Mouse (Mus musculus) liver, embryonic 14.5 days (tissue): Measurements from ENCODE around the gene Ing3. TPM values are rescaled to one million over a fixed set of nuclear protein-coding genes. Genes with fewer than 3 reads are reported as not detected.
A peak's percentile ranks its signal among the peaks of the same experiment; 100 is the strongest.

Source experiments
- ATAC-seq: fragments of 200-750 bp; cut with Nextera tagmentation; 2 replicates; pipeline ENCODE4 v1.8.0; 2017; ENCODE audit warnings: moderate number of reproducible peaks, mild to moderate bottlenecking, moderate library complexity; ENCODE audit not compliant: insufficient read depth
- DNase-seq, 3 experiments: peaks; one replicate each; pipeline ENCODE4 v3.0.0-alpha.2; 2012 to 2013; ENCODE audit warnings: low read depth in 3 of 3, low spot score in 3 of 3
- H3K27ac ChIP-seq: fragments of 300-500 bp; sonication (generic); 2 replicates; pipeline ENCODE4 v1.5.1; 2014; ENCODE audit warnings: moderate library complexity, mild to moderate bottlenecking, control low read depth, inconsistent platforms
- H3K27me3 ChIP-seq: fragments of 300-500 bp; sonication (generic); 2 replicates; pipeline ENCODE4 v1.6.1; 2014; ENCODE audit warnings: mild to moderate bottlenecking, low read length, moderate library complexity; ENCODE audit not compliant: control insufficient read depth, insufficient read depth
- H3K36me3 ChIP-seq: fragments of 300-500 bp; sonication (generic); replicated peaks from 2 replicates; pipeline ENCODE4 v1.6.1; 2014; ENCODE audit warnings: low read depth; ENCODE audit not compliant: control insufficient read depth, insufficient read depth
- H3K4me1 ChIP-seq, 2 experiments: fragments of 200-500 bp in 1 of 2; fragments of 300-500 bp in 1 of 2; sonication (generic) in 1 of 2; replicated peaks; 2 replicates each; pipeline ENCODE4 v1.6.1; 2012 to 2014; ENCODE audit warnings: antibody characterized with exemption in 1 of 2, inconsistent platforms in 1 of 2, low read length in 1 of 2; ENCODE audit not compliant: control insufficient read depth in 2 of 2, insufficient read depth in 2 of 2
- H3K4me2 ChIP-seq: fragments of 300-500 bp; sonication (generic); 2 replicates; pipeline ENCODE4 v1.6.1; 2014; ENCODE audit warnings: low read depth, mild to moderate bottlenecking, control low read depth, moderate library complexity
- H3K4me3 ChIP-seq, 2 experiments: fragments of 200-500 bp in 1 of 2; fragments of 300-500 bp in 1 of 2; sonication (generic) in 1 of 2; 2 replicates each; pipeline ENCODE4 v1.5.1; 2012 to 2014; ENCODE audit warnings: low read depth in 2 of 2, low read length in 2 of 2, mild to moderate bottlenecking in 2 of 2, control low read depth in 1 of 2, inconsistent platforms in 1 of 2, moderate library complexity in 1 of 2; ENCODE audit not compliant: insufficient read depth in 1 of 2
- H3K9ac ChIP-seq: fragments of 300-500 bp; sonication (generic); replicated peaks from 2 replicates; pipeline ENCODE4 v1.6.1; 2014; ENCODE audit warnings: mild to moderate bottlenecking, control low read depth, moderate library complexity
- H3K9me3 ChIP-seq: fragments of 300-500 bp; sonication (generic); 2 replicates; pipeline ENCODE4 v1.6.1; 2016; ENCODE audit warnings: low read length, mixed read lengths; ENCODE audit not compliant: control insufficient read depth
- CTCF ChIP-seq: IDR thresholded peaks from 2 replicates; pipeline ENCODE4 v1.5.1; 2016; ENCODE audit warnings: antibody characterized with exemption, low read depth, control low read depth
- EP300 ChIP-seq: IDR thresholded peaks from 2 replicates; pipeline ENCODE4 v1.6.1; 2016; ENCODE audit warnings: antibody characterized with exemption, low read depth
- WGBS: fragments of 180-500 bp; shearing (Covaris S2); extraction: QIAGEN DNeasy Blood & Tissue Kit; methylation state at CpG from one replicate; pipeline ENCODE4 v1.1.7; 2014; ENCODE audit not compliant: insufficient replicate concordance; 5-methylcytosine and 5-hydroxymethylcytosine counted together
- polyA plus RNA-seq, 2 experiments: library from polyadenylated mRNA; depleted of rRNA in 1 of 2; stranded (reverse) in 1 of 2; unstranded in 1 of 2; fragments of >200 nt; fragmentation: Nextera tagmentation in 1 of 2; extraction: Ambion mirVana in 1 of 2; gene quantifications; 2 replicates each; pipeline versions ENCODE4 v1.2.1 to v1.2.3; 2012 to 2014

Gene Ing3
- polyA plus RNA-seq, 2 experiments: 5.5 to 16.6 TPM

DNA sequence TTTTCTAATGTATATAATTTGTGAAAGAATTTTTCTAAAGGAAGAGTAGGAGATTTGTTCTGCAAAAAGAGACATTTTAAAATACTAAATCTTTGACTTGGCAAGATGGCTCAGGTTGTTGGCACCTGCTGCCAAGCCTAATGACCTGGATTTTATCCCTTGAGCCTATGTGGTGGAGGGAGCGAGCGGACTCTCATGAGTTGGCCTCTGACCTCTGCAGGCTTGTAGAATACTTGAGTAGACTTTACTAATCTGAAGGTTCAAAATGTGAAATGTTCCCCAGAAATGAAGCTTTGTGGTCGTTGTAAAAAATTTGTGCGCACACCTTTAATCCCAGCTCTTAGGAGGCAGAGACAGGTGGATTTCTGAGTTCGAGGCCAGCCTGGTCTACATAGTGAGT is 10.5 kb downstream of the Ing3 start:
- Histone ChIP-seq H3K9me3 (no peaks in the 10 kb centered on the region), H3K9ac (no peak overlapping the region), H3K4me1 (peaks cover 0 to 2% of the 10 kb centered on the region in 2 experiments; a peak in 2 of 4 replicates), H3K27ac (no peak overlapping the region), H3K36me3 (no peaks in the 10 kb centered on the region; the same call in none of the 2 replicates), H3K27me3 (no peaks in the 10 kb centered on the region), H3K4me2 (no peak overlapping the region), H3K4me3 (no peak overlapping the region)
- no peak for DNase-seq
- no peak for ATAC-seq
- 81% methylated on average over 5 of the region's 5 CpGs for WGBS
- TF ChIP-seq CTCF (no peak), EP300 (no peak)

DNA sequence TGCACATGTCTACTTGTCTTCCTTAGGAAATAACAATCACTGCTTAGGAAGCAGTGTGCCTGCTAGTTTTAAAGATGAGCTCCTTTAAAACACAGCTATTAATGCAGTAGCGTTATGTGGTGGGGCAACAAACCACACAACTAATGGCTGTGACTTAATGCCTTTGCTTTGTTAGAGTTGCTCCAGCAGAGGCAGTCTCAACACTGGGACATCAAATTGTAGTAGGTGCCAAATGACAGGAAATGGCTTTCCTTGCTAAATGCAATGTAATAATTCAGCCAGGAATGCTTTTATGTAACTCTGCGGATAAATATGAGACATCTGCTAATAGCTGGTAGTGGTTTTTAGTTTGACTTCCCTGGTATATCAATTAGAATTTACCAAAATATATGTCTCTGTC is 28.2 kb downstream of the Ing3 start:
- DNase-seq: no peak
- H3K9ac ChIP-seq: no peak overlapping the region
- H3K4me1 ChIP-seq: no peaks in the 10 kb centered on the region
- no peaks in the 10 kb centered on the region for H3K9me3 ChIP-seq
- no peak for ATAC-seq
- H3K4me2 ChIP-seq: no peak overlapping the region
- no peak for TF ChIP-seq EP300
- TF ChIP-seq CTCF: no peak
- H3K27me3 ChIP-seq: no peaks in the 10 kb centered on the region
- 74% methylated on average over 2 of the region's 2 CpGs for WGBS
- H3K4me3 ChIP-seq: no peak overlapping the region
- peaks cover 3% of the 10 kb centered on the region for H3K36me3 ChIP-seq
- no peak overlapping the region for H3K27ac ChIP-seq

DNA sequence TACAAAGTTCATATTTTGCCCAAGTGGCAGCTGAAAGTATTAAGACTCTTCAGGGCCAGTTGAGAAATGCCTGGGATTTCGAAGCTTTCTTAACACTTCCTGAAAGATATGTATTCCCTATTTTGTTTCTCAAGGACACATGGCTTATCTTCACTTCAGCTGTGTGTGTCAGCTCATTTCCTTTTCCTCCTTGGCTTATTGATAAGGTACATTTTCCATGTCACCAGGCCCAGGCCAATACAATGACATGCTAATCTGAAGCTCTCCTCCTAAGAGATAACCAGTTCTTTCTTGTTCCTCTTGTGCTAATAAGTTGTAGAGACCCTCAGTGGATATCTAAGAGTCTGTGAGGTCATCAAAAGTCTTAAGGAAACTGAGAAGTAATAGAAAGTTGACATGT is 31.7 kb downstream of the Ing3 start:
- ATAC-seq (no peak), DNase-seq (no peak)
- no peaks in the 10 kb centered on the region for H3K9me3 ChIP-seq
- H3K27me3 ChIP-seq: peaks cover 9% of the 10 kb centered on the region
- no peak for TF ChIP-seq EP300
- TF ChIP-seq CTCF: no peak
- H3K36me3 ChIP-seq: no peaks in the 10 kb centered on the region
- H3K4me3 ChIP-seq: no peak overlapping the region
- no peak overlapping the region for H3K27ac ChIP-seq
- no peak overlapping the region for H3K9ac ChIP-seq
- no peaks in the 10 kb centered on the region for H3K4me1 ChIP-seq
- no peak overlapping the region for H3K4me2 ChIP-seq
- 24% methylated on average over 1 of the region's 1 CpGs for WGBS

DNA sequence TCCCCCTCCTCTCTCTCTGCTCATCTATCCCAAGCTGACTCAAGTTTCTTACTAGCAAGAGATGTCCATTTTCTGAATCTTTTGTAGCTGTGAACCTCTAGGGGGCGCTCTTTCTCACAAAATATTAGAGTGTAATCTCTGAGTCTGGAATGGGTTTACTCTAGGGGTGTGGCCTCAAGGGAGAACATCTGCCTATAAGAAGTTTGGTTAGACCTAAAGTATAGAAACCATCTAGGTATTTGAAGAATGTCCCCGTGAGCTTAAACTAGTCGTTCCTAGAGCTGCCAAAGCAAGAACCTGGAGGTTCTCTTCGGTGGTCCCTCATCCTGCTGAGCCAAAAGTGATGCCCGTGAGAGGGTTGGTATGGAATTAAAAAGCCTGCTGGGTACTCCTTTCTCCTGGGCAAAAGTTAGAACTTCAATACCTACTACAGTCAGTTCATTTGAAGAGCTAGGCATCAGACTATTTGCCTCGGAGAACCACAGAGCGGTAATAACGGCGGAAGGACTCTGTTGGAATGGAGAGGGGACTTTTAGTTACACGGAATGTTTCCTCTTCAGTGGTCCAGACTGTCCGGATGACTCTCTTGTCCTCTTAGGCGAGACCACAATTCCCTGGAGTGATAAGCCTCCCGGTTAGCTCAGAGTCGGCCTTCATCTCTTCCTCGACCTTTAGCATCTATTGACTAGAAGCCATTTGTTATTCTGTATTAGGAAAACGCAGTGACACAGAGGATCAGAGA is 35.8 kb downstream of the Ing3 start:
- no peaks in the 10 kb centered on the region for H3K36me3 ChIP-seq
- no peak overlapping the region for H3K27ac ChIP-seq
- no peaks in the 10 kb centered on the region for H3K4me1 ChIP-seq
- peak overlapping the region; percentile 57 for H3K4me2 ChIP-seq
- H3K4me3 ChIP-seq: peak overlapping the region; percentile 34 to 48
- H3K27me3 ChIP-seq: peaks cover 24% of the 10 kb centered on the region
- H3K9ac ChIP-seq: no peak overlapping the region
- DNase-seq (peak; percentile 54 to 64 (median 56)), ATAC-seq (peak; percentile 50; the same call in 1 of the 2 replicates)
- no peaks in the 10 kb centered on the region for H3K9me3 ChIP-seq
- 13% methylated on average over 16 of the region's 16 CpGs for WGBS
- TF ChIP-seq EP300 (no peak), CTCF (peak; percentile 59)

DNA sequence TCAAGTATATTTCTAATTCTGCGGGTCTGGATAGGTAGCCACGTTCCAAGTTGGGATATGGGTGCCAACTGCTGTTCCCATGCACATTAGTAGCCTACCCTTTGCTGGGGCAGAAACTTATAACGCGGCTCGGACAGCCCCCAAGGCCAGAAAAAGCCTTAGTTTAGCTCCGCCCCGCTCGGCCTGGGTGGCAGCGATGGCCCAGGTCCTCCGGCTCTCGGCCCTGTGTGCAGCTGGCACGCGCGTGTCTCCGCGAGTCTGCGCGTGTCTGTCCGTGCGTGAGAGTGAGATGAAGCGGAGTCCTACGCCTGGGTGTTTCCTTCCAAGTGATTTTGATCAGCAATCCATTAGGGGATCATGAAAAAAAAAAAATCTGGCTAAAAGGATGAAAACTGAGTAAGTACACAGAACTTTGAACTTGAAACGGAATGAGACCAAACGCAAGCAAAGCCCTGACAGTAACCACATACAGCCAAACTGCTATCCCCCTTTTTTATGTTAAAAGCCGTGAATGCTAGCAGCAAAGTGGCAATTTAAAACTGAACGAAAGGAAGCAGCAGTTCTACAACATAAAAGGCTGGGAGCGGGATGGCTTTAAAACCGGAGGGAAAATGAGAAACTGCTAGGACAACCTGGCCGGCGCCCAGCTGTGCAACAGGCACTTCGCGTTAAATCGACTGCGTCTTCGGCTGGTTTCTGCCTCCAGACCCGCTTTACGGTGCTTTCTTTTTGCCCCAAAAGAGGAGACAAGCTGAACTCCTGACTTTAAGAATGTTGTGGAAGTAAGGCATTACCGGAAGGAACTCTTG is 36.6 kb downstream of the Ing3 start, which contains the start of gene Cped1:
Gene Cped1 (plus strand): TSS at position 185 of the 809 bp plus-strand sequence.
- H3K4me3 ChIP-seq: peak within 1 kb of the TSS; percentile 34 to 48
- no peak for TF ChIP-seq EP300
- no peak for TF ChIP-seq CTCF
- H3K4me1 ChIP-seq: no peaks in the 10 kb centered on the region
- no peak within 1 kb of the TSS for H3K27ac ChIP-seq
- no peaks in the 10 kb centered on the region for H3K36me3 ChIP-seq
- 1% methylated on average over 38 of the region's 38 CpGs for WGBS
- H3K9ac ChIP-seq: peak within 1 kb of the TSS; percentile 14; the same call in 1 of the 2 replicates
- ATAC-seq: 0 out of 2 replicates have a peak, but pooled peaks have one; percentile 43
- peak within 1 kb of the TSS; percentile 57 for H3K4me2 ChIP-seq
- no peaks in the 10 kb centered on the region for H3K9me3 ChIP-seq
- no peak for DNase-seq
- H3K27me3 ChIP-seq: peaks cover 24% of the 10 kb centered on the region
